Mouse (Mus musculus) testis, adult 2 months (tissue): ENCODE measurements around the gene Sec24d.

Experiments used
- CTCF ChIP-seq: fragments of 200-500 bp; IDR thresholded peaks from 2 replicates; pipeline ENCODE4 v1.5.1; 2012; ENCODE audit warnings: low read depth, mild to moderate bottlenecking, inconsistent platforms, low read length, moderate library complexity; ENCODE audit not compliant: control insufficient read depth, insufficient read depth, insufficient replicate concordance
- POLR2A ChIP-seq: fragments of 200-500 bp; IDR thresholded peaks from 2 replicates; pipeline ENCODE4 v1.6.1; 2012; ENCODE audit warnings: low read depth, mild to moderate bottlenecking, inconsistent platforms, low read length, moderate library complexity; ENCODE audit not compliant: control insufficient read depth

DNA sequence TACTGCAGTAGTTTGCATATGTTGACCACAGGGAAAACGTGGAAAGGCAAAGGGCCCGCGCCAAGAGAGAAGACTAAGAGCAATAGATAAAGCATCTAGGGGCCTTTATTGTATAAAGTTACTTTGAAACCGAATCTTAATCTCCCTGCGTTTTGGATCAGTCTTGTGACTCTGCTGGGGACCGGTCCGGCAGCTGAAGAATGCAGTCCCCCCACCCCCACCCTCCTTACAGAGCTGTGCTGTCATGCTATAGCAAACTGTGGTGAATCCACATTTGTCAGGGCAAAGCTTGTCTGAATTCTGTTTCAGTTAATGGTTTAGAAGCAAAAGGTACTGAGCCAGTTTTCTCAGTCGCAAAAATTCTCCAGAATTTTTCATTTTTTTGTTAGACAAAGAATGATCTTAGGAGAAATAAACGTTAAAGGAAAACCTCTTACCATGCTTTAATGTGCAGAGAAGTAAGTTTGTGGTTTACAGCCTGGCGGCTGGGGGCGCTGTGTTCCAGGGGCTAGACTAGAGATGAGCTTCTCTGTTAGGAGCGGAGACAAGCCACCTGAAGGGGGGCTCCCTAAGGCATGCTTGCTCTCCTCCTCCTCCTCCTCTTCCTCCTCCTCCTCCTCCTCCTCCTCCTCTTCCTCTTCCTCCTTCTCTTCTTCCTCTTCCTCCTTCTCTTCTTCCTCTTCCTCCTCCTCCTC is 46.8 kb downstream of the Sec24d start:
- TF ChIP-seq POLR2A = no peak
- TF ChIP-seq CTCF = no peak
